11 mouse cellular contexts compared by ENCODE assay signal in the genomic region with DNA sequence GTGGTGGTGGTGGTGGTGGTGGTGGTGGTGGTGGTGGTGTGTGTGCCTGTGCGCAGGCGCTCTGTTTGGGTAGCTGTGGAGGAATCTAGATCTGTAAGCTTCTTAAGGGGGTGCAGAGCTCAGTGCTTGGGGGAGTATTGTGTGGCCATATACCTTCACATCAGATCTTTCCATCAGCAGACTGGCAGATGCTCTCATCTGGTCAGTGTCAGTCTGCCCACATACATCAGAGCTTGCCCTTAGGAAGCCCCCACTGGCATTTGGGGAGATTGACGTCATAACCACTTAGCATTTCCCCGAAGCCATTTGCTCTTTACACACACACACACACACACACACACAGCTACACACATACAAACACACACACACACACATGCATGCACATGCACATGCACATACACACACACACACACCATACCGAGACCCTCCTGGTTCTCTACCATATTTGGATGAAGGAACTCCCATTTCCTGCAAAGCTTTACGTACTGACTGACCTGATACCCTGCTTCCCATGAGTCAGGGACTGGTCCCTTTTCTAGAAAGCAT. TPM values are rescaled to one million over a fixed set of nuclear protein-coding genes. Genes with fewer than 3 reads are reported as not detected.
DNase-seq lines count a peak whose midpoint lies in the region; ATAC-seq and TF ChIP-seq lines count a peak whose summit lies in the region.
"Had no signal": no experiment of that assay in that cellular context is flagged by ENCODE, and none has a peak within 500 bp of the region (broad histone marks: within the 10 kb centered on the region; RNA-seq: fewer than 3 reads in every experiment).

No protein-coding gene starts in this region.

- no peak for DNase-seq in kidney, adult 8-10 months
- DNase-seq in cerebellum, postnatal 36 days = no peak
- DNase-seq in B cell, adult 2 months = no peak
- DNase-seq: kidney, postnatal 14 days; liver, embryonic 13.5 days; thymus, adult 18-20 months had no signal

- no peaks in the 10 kb centered on the region for H3K9me3 ChIP-seq in kidney, embryonic 15.5 days (replicated peaks)
- H3K9me3 ChIP-seq in liver, embryonic 12.5 days (replicated peaks) = no peaks in the 10 kb centered on the region
- H3K9me3 ChIP-seq: liver, embryonic 13.5 days had no signal

- peak overlapping the region; percentile 60 for H3K4me3 ChIP-seq in kidney, embryonic 15.5 days (replicated peaks)
- H3K4me3 ChIP-seq in brown adipose tissue, adult 24 weeks (ENCODE audit: insufficient read depth, low read depth, low read length) = peak overlapping the region; percentile 46
- peak overlapping the region; percentile 78 for H3K4me3 ChIP-seq in embryonic fibroblast, embryonic 13.5 days (ENCODE audit: insufficient read depth, low read length)
- no peak overlapping the region for H3K4me3 ChIP-seq in liver, embryonic 12.5 days
- H3K4me3 ChIP-seq: erythroblast, embryonic 14.5 days had no signal

- TF ChIP-seq POLR2A in embryonic fibroblast, embryonic 13.5 days (IDR thresholded peaks at IDR 0.05; ENCODE audit: low read depth, low read length) = peak; percentile 61

- no peak for ATAC-seq in kidney, embryonic 15.5 days (replicated peaks; ENCODE audit: low FRiP score)
- no peak for ATAC-seq in liver, embryonic 12.5 days

- peak overlapping the region; percentile 84 for H3K27ac ChIP-seq in kidney, embryonic 15.5 days
- peak overlapping the region; percentile 62; the same call in 1 of the 2 replicates for H3K27ac ChIP-seq in brown adipose tissue, adult 24 weeks (replicated peaks; ENCODE audit: low read depth, low read length)
- peak overlapping the region; percentile 54 for H3K27ac ChIP-seq in embryonic fibroblast, embryonic 13.5 days (ENCODE audit: insufficient read depth, low read length)
- no peak overlapping the region for H3K27ac ChIP-seq in liver, embryonic 12.5 days
- H3K27ac ChIP-seq: liver, embryonic 13.5 days had no signal

- 50% methylated on average over 6 of the region's 6 CpGs for WGBS in kidney, embryonic 15.5 days
- WGBS in liver, embryonic 12.5 days (ENCODE audit: insufficient replicate concordance) = 57% methylated on average over 6 of the region's 6 CpGs

- no peak for TF ChIP-seq CTCF in embryonic fibroblast, embryonic 13.5 days (IDR thresholded peaks at IDR 0.05; ENCODE audit: borderline replicate concordance, insufficient read depth, low read length)

- H3K9ac ChIP-seq in kidney, embryonic 15.5 days = 0 out of 2 replicates have a peak overlapping the region, but pooled peaks have one; percentile 10
- no peak overlapping the region for H3K9ac ChIP-seq in liver, embryonic 12.5 days
- H3K9ac ChIP-seq: liver, embryonic 13.5 days had no signal

- peaks cover 50% of the 10 kb centered on the region for H3K4me1 ChIP-seq in kidney, embryonic 15.5 days
- H3K4me1 ChIP-seq in brown adipose tissue, adult 24 weeks (ENCODE audit: control insufficient read depth, insufficient read depth, insufficient read length, low read length) = no peaks in the 10 kb centered on the region
- H3K4me1 ChIP-seq in embryonic fibroblast, embryonic 13.5 days (ENCODE audit: control insufficient read depth, insufficient read depth, low read length) = peaks cover 5% of the 10 kb centered on the region
- H3K4me1 ChIP-seq in liver, embryonic 12.5 days = 0 out of 2 replicates have a peak, but pooled peaks cover 3% of the 10 kb centered on the region
- H3K4me1 ChIP-seq: liver, embryonic 13.5 days had no signal

- peaks cover 6% of the 10 kb centered on the region for H3K36me3 ChIP-seq in kidney, embryonic 15.5 days
- H3K36me3 ChIP-seq in liver, embryonic 12.5 days = no peaks in the 10 kb centered on the region; the same call in 1 of the 2 replicates
- H3K36me3 ChIP-seq: liver, embryonic 13.5 days had no signal

- peak overlapping the region; percentile 86 for H3K4me2 ChIP-seq in kidney, embryonic 15.5 days
- H3K4me2 ChIP-seq in liver, embryonic 12.5 days = peak overlapping the region; percentile 20; the same call in 1 of the 2 replicates

- peaks cover 20% of the 10 kb centered on the region for H3K27me3 ChIP-seq in kidney, embryonic 15.5 days
- peaks cover 58% of the 10 kb centered on the region for H3K27me3 ChIP-seq in liver, embryonic 12.5 days (replicated peaks)

RNA-seq across cellular contexts. Expression of a gene that starts 1.6 kb away (rescaled TPM):
- 50.1 and 53.7 TPM in 2 replicates for polyA plus RNA-seq in kidney, embryonic 15.5 days (2015; fragmentation: Nextera tagmentation; extraction: Ambion mirVana)
- polyA plus RNA-seq in brown adipose tissue, adult 24 weeks (2012; ENCODE audit: insufficient read depth, insufficient read length, missing spikeins) = 2.8 and 3.5 TPM in 2 replicates
- polyA plus RNA-seq in embryonic fibroblast, embryonic 13.5 days (2011; ENCODE audit: insufficient read length, low read depth, missing spikeins) = 122 and 143 TPM in 2 replicates
- polyA plus RNA-seq in liver, embryonic 12.5 days (2016; fragmentation: Nextera tagmentation; extraction: Ambion mirVana) = 4.8 and 5.5 TPM in 2 replicates
